In the genomic region with DNA sequence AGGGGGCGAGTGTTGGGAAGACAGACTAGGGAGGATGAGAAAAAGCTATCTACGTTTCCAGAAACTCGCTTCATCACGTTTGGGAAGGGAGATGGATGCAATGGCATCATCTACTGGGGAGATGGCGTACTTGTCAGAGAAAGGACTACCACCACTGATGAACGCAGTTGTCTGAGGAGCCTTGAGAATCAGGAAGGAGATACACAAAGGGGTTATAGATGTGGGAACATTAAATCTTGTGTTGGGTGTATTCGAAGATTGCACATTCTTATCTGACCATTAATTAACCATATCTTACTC, we compare ENCODE assay signal across 8 mouse cellular contexts. TPM values are rescaled to one million over a fixed set of nuclear protein-coding genes. Genes with fewer than 3 reads are reported as not detected.
DNase-seq lines count a peak whose midpoint lies in the region; ATAC-seq and TF ChIP-seq lines count a peak whose summit lies in the region.

No protein-coding gene starts in this region.

- H3K4me1 ChIP-seq in cortical plate, adult 2 months (ENCODE audit: control insufficient read depth, insufficient read depth, low read length), result no peaks in the 10 kb centered on the region; the same call in 1 of the 2 replicates
- no peaks in the 10 kb centered on the region for H3K4me1 ChIP-seq in hindbrain, postnatal 0 days (ENCODE audit: insufficient read depth, low read length)
- H3K4me1 ChIP-seq in midbrain, embryonic 15.5 days, result peaks cover 12% of the 10 kb centered on the region

- peak overlapping the region; percentile 53; the same call in 1 of the 2 replicates for H3K27ac ChIP-seq in cortical plate, adult 2 months (ENCODE audit: insufficient read depth, low read length)
- peak overlapping the region; percentile 86 for H3K27ac ChIP-seq in hindbrain, postnatal 0 days
- peak overlapping the region; percentile 92 for H3K27ac ChIP-seq in midbrain, embryonic 15.5 days

- intact Hi-C loops in left cerebral cortex, postnatal 14 days (cut with DNase I), result loop anchor here (10.0 kb wide), 1 partner anchor 232 kb away; no protein-coding TSS in a partner anchor

- peak overlapping the region; percentile 53 for H3K4me2 ChIP-seq in hindbrain, postnatal 0 days (ENCODE audit: low read depth, low read length)
- peak overlapping the region; percentile 53 for H3K4me2 ChIP-seq in midbrain, embryonic 15.5 days

- no peak for TF ChIP-seq CTCF in cortical plate, adult 2 months (IDR thresholded peaks at IDR 0.05; ENCODE audit: extremely low read depth, insufficient read depth, low read length)
- TF ChIP-seq CTCF in hindbrain, postnatal 0 days (IDR thresholded peaks at IDR 0.05; ENCODE audit: low read depth), result peak; percentile 44

- DNase-seq in left cerebral cortex, postnatal 14 days (ENCODE audit: low spot score in 2 of 2), result peak; percentile 4 to 30
- no peak for DNase-seq in left cerebral cortex, adult 11 months (ENCODE audit: low spot score)
- peak; percentile 30 for DNase-seq in hindbrain, postnatal 0 days (ENCODE audit: low spot score)
- DNase-seq in cerebellum, postnatal 25 days, result no peak
- DNase-seq in layer of hippocampus, postnatal 36 days, result no peak
- no peak for DNase-seq in cerebellum, adult 11-12 months

- H3K9ac ChIP-seq in hindbrain, postnatal 0 days (replicated peaks; ENCODE audit: low read length), result peak overlapping the region; percentile 56
- H3K9ac ChIP-seq in midbrain, embryonic 15.5 days, result peak overlapping the region; percentile 71

- no peaks in the 10 kb centered on the region for H3K36me3 ChIP-seq in hindbrain, postnatal 0 days (ENCODE audit: insufficient read depth, low read length)
- no peaks in the 10 kb centered on the region for H3K36me3 ChIP-seq in midbrain, embryonic 15.5 days (replicated peaks)

- ATAC-seq in hindbrain, postnatal 0 days, result no peak; the same call in 1 of the 2 replicates
- peak; percentile 48; the same call in 1 of the 2 replicates for ATAC-seq in midbrain, embryonic 15.5 days (replicated peaks)

- H3K9me3 ChIP-seq in hindbrain, postnatal 0 days (ENCODE audit: low read length), result no peaks in the 10 kb centered on the region
- no peaks in the 10 kb centered on the region for H3K9me3 ChIP-seq in midbrain, embryonic 15.5 days

- no peak for TF ChIP-seq POLR2A in cortical plate, adult 2 months (IDR thresholded peaks at IDR 0.05; ENCODE audit: extremely low read depth, insufficient read depth, low read length)

- WGBS in hindbrain, postnatal 0 days, result 36% methylated on average over 7 of the region's 7 CpGs
- WGBS in midbrain, embryonic 15.5 days, result 17% methylated on average over 7 of the region's 7 CpGs

- H3K4me3 ChIP-seq in cortical plate, adult 2 months (ENCODE audit: insufficient read depth, low read length), result peak overlapping the region; percentile 91
- peak overlapping the region; percentile 52 for H3K4me3 ChIP-seq in hindbrain, postnatal 0 days (ENCODE audit: low read length)
- peak overlapping the region; percentile 63 for H3K4me3 ChIP-seq in midbrain, embryonic 15.5 days

- H3K27me3 ChIP-seq in hindbrain, postnatal 0 days (ENCODE audit: insufficient read depth, low read length), result no peaks in the 10 kb centered on the region
- H3K27me3 ChIP-seq in midbrain, embryonic 15.5 days (replicated peaks), result no peaks in the 10 kb centered on the region

RNA-seq across cellular contexts. Expression of a gene that starts 0.5 kb away (rescaled TPM):
- 10 to 100 TPM; 30.1 to 33.8 TPM for total RNA-seq in left cerebral cortex, postnatal 14 days (2021)
- polyA plus RNA-seq in cortical plate, adult 2 months (2012; rRNA removed), result 20.8 and 23.2 TPM in 2 replicates
- 9.4 and 12.0 TPM in 2 replicates for total RNA-seq in hindbrain, postnatal 0 days (2014; rRNA removed)
- 25.1 and 26.1 TPM in 2 replicates for polyA plus RNA-seq in hindbrain, postnatal 0 days (2015; fragmentation: Nextera tagmentation; extraction: Ambion mirVana)
- 12.5 and 12.8 TPM in 2 replicates for polyA plus RNA-seq in midbrain, embryonic 15.5 days (2015; fragmentation: Nextera tagmentation; extraction: Ambion mirVana)
- total RNA-seq in layer of hippocampus, postnatal 36 days (2021), result 10 to 100 TPM; 22.7 to 23.9 TPM

RNA-seq across cellular contexts. Expression of a gene that starts 0.5 kb away (rescaled TPM):
- total RNA-seq in left cerebral cortex, postnatal 14 days (2021), result 100 to 1,000 TPM; 311 to 327 TPM
- polyA plus RNA-seq in cortical plate, adult 2 months (2012; rRNA removed), result 181 and 198 TPM in 2 replicates
- 272 and 285 TPM in 2 replicates for total RNA-seq in hindbrain, postnatal 0 days (2014; rRNA removed)
- polyA plus RNA-seq in hindbrain, postnatal 0 days (2015; fragmentation: Nextera tagmentation; extraction: Ambion mirVana), result 214 and 231 TPM in 2 replicates
- polyA plus RNA-seq in midbrain, embryonic 15.5 days (2015; fragmentation: Nextera tagmentation; extraction: Ambion mirVana), result 240 and 271 TPM in 2 replicates
- 100 to 1,000 TPM; 316 to 323 TPM for total RNA-seq in layer of hippocampus, postnatal 36 days (2021)

RNA-seq across cellular contexts. Expression of a gene that starts 17.9 kb away (rescaled TPM):
- total RNA-seq in left cerebral cortex, postnatal 14 days (2021), result not detected
- polyA plus RNA-seq in cortical plate, adult 2 months (2012; rRNA removed), result not detected in 2 replicates
- total RNA-seq in hindbrain, postnatal 0 days (2014; rRNA removed), result not detected in 2 replicates
- polyA plus RNA-seq in hindbrain, postnatal 0 days (2015; fragmentation: Nextera tagmentation; extraction: Ambion mirVana), result not detected in 2 replicates
- not detected in 2 replicates for polyA plus RNA-seq in midbrain, embryonic 15.5 days (2015; fragmentation: Nextera tagmentation; extraction: Ambion mirVana)
- not detected for total RNA-seq in layer of hippocampus, postnatal 36 days (2021)

RNA-seq across cellular contexts. Expression of a gene that starts 49.4 kb away (rescaled TPM):
- total RNA-seq in left cerebral cortex, postnatal 14 days (2021), result not detected
- polyA plus RNA-seq in cortical plate, adult 2 months (2012; rRNA removed), result not detected in 2 replicates
- not detected in 2 replicates for total RNA-seq in hindbrain, postnatal 0 days (2014; rRNA removed)
- polyA plus RNA-seq in hindbrain, postnatal 0 days (2015; fragmentation: Nextera tagmentation; extraction: Ambion mirVana), result not detected in 2 replicates
- polyA plus RNA-seq in midbrain, embryonic 15.5 days (2015; fragmentation: Nextera tagmentation; extraction: Ambion mirVana), result not detected in 2 replicates
- total RNA-seq in layer of hippocampus, postnatal 36 days (2021), result not detected

RNA-seq across cellular contexts. Expression of a gene that starts 54.4 kb away (rescaled TPM):
- 10 to 100 TPM; 66.2 to 71.2 TPM for total RNA-seq in left cerebral cortex, postnatal 14 days (2021)
- 41.7 and 42.0 TPM in 2 replicates for polyA plus RNA-seq in cortical plate, adult 2 months (2012; rRNA removed)
- 47.6 and 65.9 TPM in 2 replicates for total RNA-seq in hindbrain, postnatal 0 days (2014; rRNA removed)
- polyA plus RNA-seq in hindbrain, postnatal 0 days (2015; fragmentation: Nextera tagmentation; extraction: Ambion mirVana), result 96.4 and 98.2 TPM in 2 replicates
- 126 and 127 TPM in 2 replicates for polyA plus RNA-seq in midbrain, embryonic 15.5 days (2015; fragmentation: Nextera tagmentation; extraction: Ambion mirVana)
- 10 to 100 TPM; 72.2 to 76.5 TPM for total RNA-seq in layer of hippocampus, postnatal 36 days (2021)

Comparison
In these comparisons a context has a peak if more than half of its experiments do, and no peak if none do; other contexts are left out.
1. DNase-seq: peak in left cerebral cortex, postnatal 14 days (2 of 2) and hindbrain, postnatal 0 days (single experiment); none in left cerebral cortex, adult 11 months (single experiment), cerebellum, postnatal 25 days (0 of 2), layer of hippocampus, postnatal 36 days (0 of 2) and cerebellum, adult 11-12 months (single experiment).
2. Peak in every context shown above with its lines, with median percentiles within 50 percentile points of each other: H3K27ac ChIP-seq and H3K4me3 ChIP-seq.